Mouse (Mus musculus) spleen, adult 2 months (tissue): ENCODE results near the gene Hjurp.

ENCODE experiments used
- CTCF ChIP-seq: fragments of 200-500 bp; IDR thresholded peaks from 2 replicates; pipeline ENCODE4 v1.5.1; 2011; ENCODE audit warnings: mild to moderate bottlenecking, inconsistent platforms; ENCODE audit not compliant: insufficient read depth, insufficient read length, insufficient replicate concordance; ENCODE audit errors: extremely low read depth
- POLR2A ChIP-seq: fragments of 200-500 bp; IDR thresholded peaks from 2 replicates; pipeline ENCODE4 v1.6.1; 2011; ENCODE audit warnings: low read depth, low read length, inconsistent platforms

- TF ChIP-seq CTCF (no peak), POLR2A (no peak)
These were observed 53.8 kb downstream of the Hjurp start for GRCm38 (mm10) chr1:88223591-88223990.
